In the genomic region with DNA sequence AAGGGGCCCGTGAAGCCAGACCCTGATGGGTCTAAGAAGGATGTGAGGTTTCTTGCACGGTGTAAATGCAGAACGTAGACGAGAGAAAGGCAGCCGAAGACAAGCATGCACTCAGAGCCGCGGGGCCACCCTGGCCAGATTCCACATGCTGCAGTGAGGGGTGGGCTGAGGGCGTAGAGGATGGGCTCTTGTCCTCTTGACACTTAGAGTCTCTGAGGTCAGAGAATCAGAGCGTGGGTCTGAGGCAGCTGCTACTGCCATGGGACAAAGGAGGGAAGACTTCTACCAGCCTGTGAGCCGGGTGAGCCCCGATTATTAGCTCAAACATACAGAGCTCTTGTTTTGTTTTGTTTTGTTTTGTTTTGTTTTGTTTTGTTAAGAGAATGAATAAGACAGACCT, we compare ENCODE assay signal across 10 mouse cellular contexts. TPM values are rescaled to one million over a fixed set of nuclear protein-coding genes. Genes with fewer than 3 reads are reported as not detected.
DNase-seq lines count a peak whose midpoint lies in the region; ATAC-seq lines count a peak whose summit lies in the region.
"Had no signal": no experiment of that assay in that cellular context is flagged by ENCODE, and none has a peak within 500 bp of the region (broad histone marks: within the 10 kb centered on the region; RNA-seq: fewer than 3 reads in every experiment).

No protein-coding gene starts in this region.

- H3K9ac ChIP-seq in heart, embryonic 11.5 days (ENCODE audit: low read depth, low read length) = no peak overlapping the region
- H3K9ac ChIP-seq in forebrain, embryonic 15.5 days (replicated peaks) = no peak overlapping the region
- H3K9ac ChIP-seq in midbrain, embryonic 11.5 days (ENCODE audit: low read length) = peak overlapping the region; percentile 39

- H3K9me3 ChIP-seq in heart, embryonic 11.5 days (replicated peaks; ENCODE audit: control insufficient read depth, low read length) = no peaks in the 10 kb centered on the region
- no peaks in the 10 kb centered on the region for H3K9me3 ChIP-seq in forebrain, embryonic 15.5 days
- no peaks in the 10 kb centered on the region; the same call in 1 of the 2 replicates for H3K9me3 ChIP-seq in midbrain, embryonic 11.5 days (ENCODE audit: control insufficient read depth, low read length)

- no peak for DNase-seq in heart, postnatal 14 days
- peak; percentile 92 for DNase-seq in midbrain, embryonic 11.5 days (ENCODE audit: low spot score, missing footprints)
- DNase-seq in MN1 (ENCODE audit: low spot score) = no peak
- no peak for DNase-seq in layer of hippocampus, adult 9-10 months (ENCODE audit: low spot score)

- 40% methylated on average over 11 of the region's 11 CpGs for WGBS in heart, embryonic 11.5 days (ENCODE audit: insufficient replicate concordance)
- WGBS in forebrain, embryonic 15.5 days = 4% methylated on average over 11 of the region's 11 CpGs
- WGBS in midbrain, embryonic 11.5 days = 7% methylated on average over 11 of the region's 11 CpGs

- H3K27ac ChIP-seq in heart, embryonic 11.5 days (ENCODE audit: low read depth, low read length) = no peak overlapping the region
- H3K27ac ChIP-seq in brown adipose tissue, adult 24 weeks (replicated peaks; ENCODE audit: low read depth, low read length) = no peak overlapping the region
- no peak overlapping the region for H3K27ac ChIP-seq in forebrain, embryonic 15.5 days (replicated peaks)
- H3K27ac ChIP-seq in midbrain, embryonic 11.5 days (ENCODE audit: low read depth, low read length) = peak overlapping the region; percentile 81; the same call in 1 of the 2 replicates

- no peak for ATAC-seq in heart, embryonic 11.5 days (replicated peaks; ENCODE audit: insufficient number of reproducible peaks, low FRiP score, low TSS enrichment)
- ATAC-seq in forebrain, embryonic 15.5 days (replicated peaks) = no peak; the same call in 1 of the 2 replicates
- ATAC-seq in midbrain, embryonic 11.5 days (ENCODE audit: low FRiP score) = 0 out of 2 replicates have a peak, but pooled peaks have one; percentile 25
- no peak for ATAC-seq in megakaryocyte, adult 5-6 weeks (ENCODE audit: poor library complexity, severe bottlenecking)

- 0 out of 2 replicates have a peak overlapping the region, but pooled peaks have one; percentile 27 for H3K4me2 ChIP-seq in heart, embryonic 11.5 days
- peak overlapping the region; percentile 30 for H3K4me2 ChIP-seq in forebrain, embryonic 15.5 days (replicated peaks)
- peak overlapping the region; percentile 24 for H3K4me2 ChIP-seq in midbrain, embryonic 11.5 days

- no peaks in the 10 kb centered on the region for H3K27me3 ChIP-seq in heart, embryonic 11.5 days (ENCODE audit: control insufficient read depth, insufficient read depth, low read length)
- no peaks in the 10 kb centered on the region for H3K27me3 ChIP-seq in forebrain, embryonic 15.5 days
- H3K27me3 ChIP-seq in midbrain, embryonic 11.5 days (ENCODE audit: control insufficient read depth, insufficient read depth, low read length) = peaks cover 3% of the 10 kb centered on the region; the same call in 1 of the 2 replicates

- no peaks in the 10 kb centered on the region for H3K36me3 ChIP-seq in heart, embryonic 11.5 days (ENCODE audit: control insufficient read depth, insufficient read depth, low read length)
- H3K36me3 ChIP-seq in forebrain, embryonic 15.5 days = no peaks in the 10 kb centered on the region
- H3K36me3 ChIP-seq in midbrain, embryonic 11.5 days (ENCODE audit: control insufficient read depth, insufficient read depth, low read length) = no peaks in the 10 kb centered on the region

- H3K4me3 ChIP-seq in heart, embryonic 11.5 days (ENCODE audit: low read depth, low read length) = no peak overlapping the region
- H3K4me3 ChIP-seq in brown adipose tissue, adult 24 weeks (ENCODE audit: insufficient read depth, low read depth, low read length) = 0 out of 2 replicates have a peak overlapping the region, but pooled peaks have one; percentile 16
- H3K4me3 ChIP-seq in forebrain, embryonic 15.5 days = no peak overlapping the region
- H3K4me3 ChIP-seq in midbrain, embryonic 11.5 days (ENCODE audit: low read depth, low read length) = no peak overlapping the region
- H3K4me3 ChIP-seq: erythroblast, embryonic 14.5 days had no signal

- H3K4me1 ChIP-seq in heart, embryonic 11.5 days (ENCODE audit: control insufficient read depth, insufficient read depth, low read length) = peaks cover 5% of the 10 kb centered on the region
- peaks cover 9% of the 10 kb centered on the region for H3K4me1 ChIP-seq in brown adipose tissue, adult 24 weeks (ENCODE audit: control insufficient read depth, insufficient read depth, insufficient read length, low read length)
- H3K4me1 ChIP-seq in forebrain, embryonic 15.5 days = peaks cover 27% of the 10 kb centered on the region
- H3K4me1 ChIP-seq in midbrain, embryonic 11.5 days (ENCODE audit: control insufficient read depth, insufficient read depth, low read length) = peaks cover 34% of the 10 kb centered on the region

- intact Hi-C loops in heart, postnatal 14 days (cut with DNase I) = loop anchor here (2.0 to 5.0 kb wide), 2 partner anchors 52 to 218 kb away; a partner anchor contains a TSS

RNA-seq across cellular contexts. Expression of a gene that starts 11.1 kb away (rescaled TPM):
- 4.9 and 5.2 TPM in 2 replicates for polyA plus RNA-seq in heart, embryonic 11.5 days (2014; fragmentation: Nextera tagmentation; extraction: Ambion mirVana)
- total RNA-seq in heart, postnatal 14 days (2021) = 10 to 100 TPM; 15.4 to 16.5 TPM
- 12.4 and 12.7 TPM in 2 replicates for polyA plus RNA-seq in brown adipose tissue, adult 24 weeks (2012; ENCODE audit: insufficient read depth, insufficient read length, missing spikeins)
- 3.7 and 4.0 TPM in 2 replicates for polyA plus RNA-seq in forebrain, embryonic 15.5 days (2015; fragmentation: Nextera tagmentation; extraction: Ambion mirVana)
- polyA plus RNA-seq in midbrain, embryonic 11.5 days (2014; fragmentation: Nextera tagmentation; extraction: Ambion mirVana) = 5.7 and 6.6 TPM in 2 replicates
- 38.4 and 40.4 TPM in 2 replicates for total RNA-seq in megakaryocyte, adult 5-6 weeks (2015)
- 40.1 and 42.2 TPM in 2 replicates for total RNA-seq in megakaryocyte, adult 5-6 weeks (2017)

RNA-seq across cellular contexts. Expression of a gene that starts 53.6 kb away (rescaled TPM):
- polyA plus RNA-seq in heart, embryonic 11.5 days (2014; fragmentation: Nextera tagmentation; extraction: Ambion mirVana) = 6.8 and 7.3 TPM in 2 replicates
- 1 to 10 TPM; 4.7 to 4.9 TPM for total RNA-seq in heart, postnatal 14 days (2021)
- polyA plus RNA-seq in brown adipose tissue, adult 24 weeks (2012; ENCODE audit: insufficient read depth, insufficient read length, missing spikeins) = not detected in 2 replicates
- polyA plus RNA-seq in forebrain, embryonic 15.5 days (2015; fragmentation: Nextera tagmentation; extraction: Ambion mirVana) = 2.8 and 3.1 TPM in 2 replicates
- 6.9 and 9.2 TPM in 2 replicates for polyA plus RNA-seq in midbrain, embryonic 11.5 days (2014; fragmentation: Nextera tagmentation; extraction: Ambion mirVana)
- not detected in 2 replicates for total RNA-seq in megakaryocyte, adult 5-6 weeks (2015)
- not detected in 2 replicates for total RNA-seq in megakaryocyte, adult 5-6 weeks (2017)
- total RNA-seq: megakaryocyte-erythroid progenitor cell, adult 5-6 weeks had no signal
- polyA plus RNA-seq: erythroblast, embryonic 14.5 days had no signal
